Mouse (Mus musculus) spleen, adult 2 months (tissue): ENCODE data around the gene Saa2.

Experiments used
- CTCF ChIP-seq: fragments of 200-500 bp; IDR thresholded peaks from 2 replicates; pipeline ENCODE4 v1.5.1; 2011; ENCODE audit warnings: mild to moderate bottlenecking, inconsistent platforms; ENCODE audit not compliant: insufficient read depth, insufficient read length, insufficient replicate concordance; ENCODE audit errors: extremely low read depth
- POLR2A ChIP-seq: fragments of 200-500 bp; IDR thresholded peaks from 2 replicates; pipeline ENCODE4 v1.6.1; 2011; ENCODE audit warnings: low read depth, low read length, inconsistent platforms

- TF ChIP-seq CTCF: no peak
- TF ChIP-seq POLR2A: no peak
Measured at GRCm38 (mm10) chr7:46796779-46797178, 45.2 kb downstream of the Saa2 start.
